Mouse (Mus musculus) kidney, postnatal 36 days (tissue): ENCODE measurements around the gene Fbxo47.
A peak's percentile ranks its signal among the peaks of the same experiment; 100 is the strongest.
"Not testable (repeated sequence)": the region's sequence is repeated elsewhere in the genome, so short reads cannot be mapped to it uniquely, and the experiment has no call there.

ENCODE experiments used
- DNase-seq, 2 experiments: peaks; one replicate each; pipeline ENCODE4 v3.0.0; 2021 to 2022; ENCODE audit warnings: mixed read lengths in 2 of 2

Fbxo47 gene

DNA sequence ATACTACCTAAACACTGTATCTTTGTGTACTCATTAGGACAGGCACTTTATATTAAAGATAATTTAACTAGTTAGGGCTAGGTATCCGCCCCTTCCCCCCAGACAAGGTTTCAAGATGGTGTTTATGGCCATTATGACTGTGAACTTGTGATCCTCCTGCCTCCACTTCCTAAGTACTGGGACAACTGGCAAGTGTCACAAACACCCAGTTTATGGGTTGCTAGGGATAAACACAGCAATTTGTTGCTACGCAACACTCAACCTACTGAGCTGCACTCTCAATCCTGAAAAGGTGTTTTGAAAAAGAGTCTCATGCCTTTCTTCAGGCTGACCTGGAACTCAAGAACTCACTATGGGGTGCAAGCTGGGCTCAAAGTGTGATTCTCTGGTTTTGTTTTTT, 6.6 kb downstream of the Fbxo47 start:
- DNase-seq, result no peak

DNA sequence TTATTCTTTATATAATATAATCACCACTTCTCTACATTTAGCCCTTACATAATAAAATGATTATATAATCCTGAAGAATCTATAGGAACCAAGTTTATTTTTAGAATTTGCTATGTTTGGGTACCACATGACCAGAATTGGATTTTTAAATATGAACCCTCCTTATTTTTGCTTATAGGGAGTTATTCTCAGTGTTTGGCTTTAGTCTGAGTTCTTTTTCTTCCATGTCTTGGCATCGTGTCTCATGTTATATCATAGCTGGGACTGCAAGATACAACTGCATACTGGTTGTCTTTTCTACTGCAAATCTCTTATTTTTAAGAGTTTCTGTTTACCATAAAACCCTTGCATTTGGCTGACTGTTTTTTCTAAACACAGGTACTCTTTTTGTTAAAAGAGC, 9.6 kb downstream of the Fbxo47 start:
- no peak for DNase-seq

DNA sequence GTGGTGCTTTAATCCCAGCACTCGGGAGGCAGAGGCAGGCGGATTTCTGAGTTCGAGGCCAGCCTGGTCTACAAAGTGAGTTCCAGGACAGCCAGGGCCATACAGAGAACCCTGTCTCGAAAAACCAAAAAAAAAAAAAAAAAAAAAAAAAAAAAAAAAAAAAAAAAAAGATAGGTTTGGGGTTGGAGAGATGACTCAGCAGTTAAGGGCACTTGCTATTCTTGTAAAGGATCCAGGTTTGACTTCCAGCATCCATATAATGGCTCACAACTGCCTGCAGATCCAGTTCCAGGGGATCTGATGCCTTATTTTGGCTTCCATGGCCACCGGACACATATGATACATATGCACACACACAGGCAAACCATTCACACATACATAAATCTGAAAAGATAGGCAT, 11.6 kb downstream of the Fbxo47 start:
- DNase-seq, result not testable (repeated sequence)

DNA sequence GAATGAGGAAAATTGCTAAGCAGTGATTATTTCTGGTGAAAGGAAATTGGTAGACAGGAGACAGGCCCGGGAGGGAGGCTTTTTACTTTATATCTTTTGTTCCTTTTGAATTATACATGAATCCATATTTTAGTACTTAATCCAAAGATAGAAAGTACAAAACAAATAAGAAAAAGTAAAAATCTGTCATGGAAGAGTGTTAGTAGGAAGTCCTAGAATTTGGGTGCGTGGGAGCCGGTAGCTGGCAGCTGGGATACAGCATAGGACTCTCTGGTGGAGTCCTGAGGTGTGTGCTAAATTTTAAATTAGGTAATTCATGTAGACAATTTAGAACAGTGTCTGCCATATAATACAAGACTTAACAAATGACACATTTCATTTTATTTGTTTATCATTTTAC, 16.4 kb downstream of the Fbxo47 start:
- no peak for DNase-seq

- peak; percentile 38 to 51 for DNase-seq
These were observed 17.7 kb downstream of the Fbxo47 start for GRCm38 (mm10) chr11:97866091-97866888.

- DNase-seq, result no peak
These were observed 18.5 kb downstream of the Fbxo47 start for GRCm38 (mm10) chr11:97865421-97865820.

GRCm38 (mm10) chr11:97862148-97862547, 21.8 kb downstream of the Fbxo47 start:
- DNase-seq, result no peak

DNA sequence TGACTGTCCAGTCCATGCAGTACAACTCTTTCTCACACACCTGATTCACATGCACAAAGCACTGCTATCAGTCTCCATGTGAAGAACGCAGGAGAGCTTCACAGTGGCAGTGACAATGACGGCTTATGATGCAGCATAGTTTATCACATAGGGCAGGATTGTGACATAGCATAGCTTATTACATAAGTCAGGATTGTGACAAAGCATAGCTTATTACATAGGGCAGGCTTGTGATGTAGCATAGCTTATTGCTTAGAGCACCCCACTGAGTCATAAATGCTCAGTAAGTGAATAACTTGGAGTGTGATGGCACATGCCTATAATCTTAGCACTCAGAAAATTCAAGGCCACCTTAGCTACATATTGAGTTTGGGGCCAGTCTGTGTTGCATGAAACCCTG, 28.5 kb downstream of the Fbxo47 start:
- DNase-seq, result no peak

DNA sequence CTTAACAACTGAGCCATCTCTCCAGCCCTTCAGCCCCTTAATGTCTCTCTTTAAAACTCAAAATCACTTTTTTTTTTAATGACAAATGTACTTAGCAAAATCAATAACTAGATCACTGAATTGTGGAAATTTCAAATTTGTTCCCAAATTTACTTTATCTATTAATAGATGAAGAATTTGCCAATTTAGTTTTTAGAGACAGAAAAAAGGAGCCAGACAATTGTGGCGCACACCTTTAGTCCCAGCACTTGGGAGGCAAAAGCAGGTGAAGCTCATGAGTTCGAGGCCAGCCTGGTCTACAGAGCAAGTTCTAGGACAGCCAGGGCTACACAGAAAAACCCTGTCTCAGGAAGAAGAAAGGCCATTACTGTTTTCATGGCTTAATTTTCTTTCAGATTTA, 32.4 kb downstream of the Fbxo47 start:
- no peak for DNase-seq

DNA sequence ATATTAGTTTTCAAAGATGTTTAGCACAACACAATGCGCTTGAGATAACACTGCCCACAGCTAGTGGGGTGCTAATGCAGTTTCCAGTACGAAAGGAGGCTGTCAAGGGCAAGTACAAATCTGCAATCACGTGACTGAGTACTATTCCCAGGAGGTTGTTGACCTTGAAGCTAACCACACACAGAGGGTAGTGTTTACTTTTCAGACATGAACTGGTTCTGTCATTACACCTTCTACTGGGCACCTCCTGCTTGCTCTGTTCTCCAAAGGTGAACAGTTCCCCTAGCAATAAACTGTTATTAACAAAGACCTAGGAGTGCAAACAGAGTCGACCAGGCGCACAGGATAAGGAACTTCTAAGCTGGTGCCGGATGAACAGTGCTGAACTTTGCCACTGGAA, 33.6 kb downstream of the Fbxo47 start:
- peak in 1 of 2 experiments; percentile 74 for DNase-seq

- no peak for DNase-seq
These were observed 42.0 kb downstream of the Fbxo47 start for GRCm38 (mm10) chr11:97842001-97842400.

DNA sequence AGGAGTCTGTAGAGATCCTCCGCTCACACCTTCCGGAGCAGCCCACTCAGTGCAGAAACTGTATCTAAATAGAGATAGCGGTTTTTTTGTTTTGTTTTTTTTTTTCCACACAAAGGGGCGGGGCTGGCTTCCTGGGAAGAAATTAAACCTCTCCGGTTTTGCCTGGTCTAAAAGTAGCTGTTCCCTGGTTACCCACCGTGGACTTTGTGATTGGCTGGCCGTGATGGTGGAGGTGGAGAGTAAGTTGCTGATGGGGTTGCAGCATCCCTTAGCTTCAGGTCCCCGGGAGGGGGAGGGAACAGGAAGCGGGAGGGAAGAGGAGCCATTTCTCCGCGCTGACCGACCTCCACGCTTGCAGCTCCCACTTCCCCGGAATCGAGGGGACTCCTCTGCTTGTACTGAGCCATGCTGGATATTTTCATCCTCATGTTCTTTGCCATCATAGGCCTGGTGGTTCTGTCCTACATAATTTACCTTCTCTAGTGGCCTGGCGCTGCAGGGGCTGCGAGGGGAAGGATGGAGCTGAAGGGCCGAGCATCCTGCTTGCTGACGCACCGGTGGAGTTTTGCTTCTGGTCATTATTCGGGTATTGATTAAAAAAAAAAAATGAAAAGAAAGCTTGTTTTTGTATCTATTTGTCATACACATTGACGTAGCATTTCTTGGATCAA, 42.8 kb downstream of the Fbxo47 start:
- DNase-seq, result peak; percentile 80 to 88

- DNase-seq, result peak in 1 of 2 experiments; percentile 31
These were observed 43.4 kb downstream of the Fbxo47 start, which contains the start of gene B230217C12Rik for GRCm38 (mm10) chr11:97840539-97840954. TSS of gene B230217C12Rik (plus strand) at chr11:97840780.

DNA sequence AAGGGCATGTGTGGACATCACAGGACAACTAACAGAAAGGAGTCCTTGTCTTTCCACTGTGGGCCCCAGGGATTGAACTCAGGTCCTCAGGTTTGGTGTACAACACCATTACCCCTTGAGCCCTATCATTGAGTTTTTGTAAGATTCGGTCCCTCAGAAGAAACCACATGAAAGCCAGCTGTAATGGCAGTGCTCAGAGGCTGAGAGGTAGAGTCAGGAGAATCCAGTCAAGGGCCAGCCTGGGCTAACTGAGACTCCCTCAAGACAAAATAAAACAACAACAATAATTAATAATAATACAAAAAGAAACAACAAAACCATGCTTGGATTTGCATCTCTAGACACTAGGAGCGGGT, 43.8 kb downstream of the Fbxo47 start:
- no peak for DNase-seq

DNA sequence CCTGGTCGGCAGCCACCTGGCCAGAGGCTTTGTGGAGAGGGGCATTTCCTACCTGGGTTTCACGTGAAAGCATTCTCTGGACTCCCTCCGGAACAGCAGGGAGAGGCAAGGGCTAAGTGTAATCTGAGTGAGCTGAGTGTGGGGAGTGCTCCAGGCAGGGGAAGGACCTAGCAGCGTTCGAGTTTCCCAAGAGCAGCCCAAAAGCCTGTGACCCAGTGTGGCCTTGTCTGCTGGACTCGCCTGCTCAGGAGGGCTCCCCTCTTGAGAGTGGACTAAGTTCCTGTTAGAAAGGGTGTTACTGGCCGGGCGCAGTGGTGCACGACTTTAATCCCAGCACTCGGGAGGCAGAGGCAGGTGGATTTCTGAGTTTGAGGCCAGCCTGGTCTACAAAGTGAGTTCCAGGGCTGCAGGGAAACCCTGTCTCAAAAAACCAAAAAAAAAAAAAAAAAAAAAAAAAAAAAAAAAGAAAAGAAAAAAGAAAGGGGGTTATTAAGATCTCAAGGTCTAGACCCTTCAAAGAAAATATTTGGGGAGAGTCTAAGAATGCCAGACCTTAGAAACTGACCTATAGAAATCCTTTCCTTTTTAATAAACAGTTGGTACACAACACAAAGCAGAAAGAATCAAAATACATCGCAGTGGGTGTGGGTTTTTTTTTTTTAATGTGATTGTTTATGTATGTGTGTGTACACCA, 44.4 kb downstream of the Fbxo47 start:
- DNase-seq, result no peak

DNA sequence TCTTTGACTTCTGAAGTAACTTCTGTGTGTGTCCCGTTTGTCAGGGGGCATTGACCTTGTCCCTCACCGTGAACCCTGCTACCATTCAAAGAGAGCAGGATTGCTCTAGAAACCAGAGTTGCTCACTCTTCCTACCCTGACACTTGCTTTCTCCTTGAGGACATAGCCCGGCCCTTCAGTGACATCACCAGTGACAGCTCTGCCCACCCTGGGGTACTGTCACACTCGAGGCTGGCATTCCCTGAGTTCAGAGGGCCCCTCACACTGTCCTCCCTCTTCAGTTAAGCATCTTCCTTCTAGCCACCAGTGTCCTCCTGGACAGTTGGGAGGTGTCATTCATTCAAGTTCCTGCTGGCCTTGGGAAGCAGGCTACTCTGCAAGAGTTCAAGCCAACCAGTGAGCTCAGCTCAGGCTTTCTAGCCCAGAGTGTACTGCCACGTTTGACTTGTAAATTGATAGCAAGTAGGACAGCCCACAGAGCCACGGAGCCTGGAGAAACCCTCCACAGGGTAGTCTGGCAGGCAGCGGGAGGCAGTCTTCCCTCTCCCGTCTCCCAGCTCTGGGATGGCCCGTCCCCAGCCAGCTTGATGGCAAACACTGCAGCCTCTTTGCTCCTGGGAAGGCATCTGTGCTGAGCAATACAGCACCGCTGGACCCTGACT, 45.0 kb downstream of the Fbxo47 start:
- DNase-seq, result no peak

- no peak for DNase-seq
These were observed 46.3 kb downstream of the Fbxo47 start for GRCm38 (mm10) chr11:97837641-97838149.

- DNase-seq, result not testable (repeated sequence)
These were observed 46.9 kb downstream of the Fbxo47 start for GRCm38 (mm10) chr11:97837051-97837450.

- no peak for DNase-seq
These were observed 47.4 kb downstream of the Fbxo47 start for GRCm38 (mm10) chr11:97836541-97836940.

DNA sequence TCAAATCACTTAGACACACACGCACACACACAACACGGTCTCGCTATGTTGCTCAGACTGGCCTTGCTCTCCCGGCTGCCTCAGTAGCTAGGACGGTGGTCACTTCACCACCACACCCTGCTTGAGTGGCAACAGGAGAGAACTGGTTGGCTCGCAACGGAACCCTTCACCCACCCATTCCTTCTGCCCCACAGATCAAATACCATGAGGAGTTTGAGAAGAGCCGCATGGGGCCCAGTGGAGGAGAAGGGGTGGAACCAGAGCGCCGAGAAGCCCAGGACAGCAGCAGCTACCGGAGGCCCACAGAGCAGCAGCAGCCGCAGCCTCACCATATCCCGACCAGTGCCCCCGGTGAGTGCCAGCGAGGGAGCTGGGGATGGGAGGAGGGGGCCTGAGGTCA, 50.6 kb downstream of the Fbxo47 start:
- no peak for DNase-seq

DNA sequence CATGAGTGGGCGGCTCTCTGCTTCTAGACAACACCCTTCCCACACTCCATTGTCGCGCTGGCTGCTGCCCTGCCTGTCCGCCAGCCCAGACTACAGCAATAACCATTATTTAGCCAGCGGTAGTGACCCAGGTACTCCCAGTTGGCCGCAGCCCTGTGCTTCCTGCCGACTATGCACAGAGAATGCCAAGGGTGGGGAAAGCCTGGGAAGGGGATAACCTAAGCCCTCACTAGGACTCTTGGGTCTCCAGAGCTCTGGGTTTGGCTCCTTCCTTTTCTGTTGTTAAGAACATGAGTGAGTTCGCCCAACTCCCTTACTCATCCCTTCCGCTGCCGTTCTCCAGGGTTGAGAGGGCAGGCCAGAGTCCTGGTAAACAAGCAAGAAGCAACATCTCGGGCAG, 52.0 kb downstream of the Fbxo47 start:
- peak in 1 of 2 experiments; percentile 44 for DNase-seq

DNA sequence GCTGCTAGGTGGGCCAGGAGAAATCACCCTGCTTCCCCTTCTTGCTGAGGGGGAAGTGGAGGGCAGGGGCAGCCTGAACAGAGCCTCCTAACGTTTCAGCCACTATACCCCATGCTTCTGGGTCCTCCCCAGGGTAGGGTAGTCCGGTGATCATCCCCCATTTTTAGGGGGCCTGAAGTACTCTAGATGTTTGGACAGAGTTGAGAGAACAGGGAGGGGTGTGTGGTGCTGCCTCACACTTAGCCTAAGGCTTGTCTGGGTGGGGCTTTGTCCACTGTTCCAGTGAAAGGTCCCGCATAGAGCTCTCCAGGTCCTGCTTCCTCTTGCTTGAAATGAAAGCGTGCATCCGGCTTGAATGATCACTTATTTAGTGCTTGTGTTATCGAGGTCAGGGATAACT, 53.5 kb downstream of the Fbxo47 start:
- DNase-seq, result no peak

DNA sequence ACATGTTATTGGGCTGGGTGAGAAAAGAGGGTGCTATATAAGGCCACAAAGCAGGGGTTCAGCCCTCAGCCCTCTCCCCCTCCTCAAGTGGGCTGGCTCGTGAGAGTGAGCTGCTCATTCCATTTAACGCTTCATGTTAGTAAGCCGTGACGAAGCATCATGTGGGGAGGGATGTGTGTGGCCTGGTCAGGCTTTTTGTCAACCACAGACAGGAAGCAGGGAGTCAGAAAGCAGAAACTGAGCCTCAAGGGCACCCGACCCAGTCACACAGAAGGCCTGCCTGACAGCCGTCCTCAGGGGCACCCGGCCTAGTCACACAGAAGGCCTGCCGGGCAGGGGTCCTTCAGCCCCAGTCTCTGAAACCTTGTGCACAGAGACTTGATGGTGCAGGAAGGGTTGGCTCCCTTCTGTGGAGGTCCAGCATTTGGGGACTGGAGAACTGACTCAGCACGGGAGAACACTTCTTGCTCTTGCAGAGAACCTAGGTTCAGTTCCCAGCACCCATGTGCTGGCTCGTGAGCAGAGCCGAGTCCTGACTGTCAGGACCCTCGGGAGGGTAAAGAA, 54.0 kb downstream of the Fbxo47 start:
- DNase-seq, result no peak
